Mouse (Mus musculus) cerebellum, adult 2 months (tissue): ENCODE measurements around the gene Txndc11. TPM values are rescaled to one million over a fixed set of nuclear protein-coding genes. Genes with fewer than 3 reads are reported as not detected.

Experiments used
- DNase-seq, 2 experiments: peaks; one replicate each; pipeline ENCODE4 v3.0.0; 2021
- H3K27ac ChIP-seq: fragments of 200-500 bp; 2 replicates; pipeline ENCODE4 v1.5.1; 2012; ENCODE audit warnings: low read length, control low read depth, inconsistent platforms; ENCODE audit not compliant: insufficient read depth
- H3K27me3 ChIP-seq: fragments of 200-500 bp; 2 replicates; pipeline ENCODE4 v1.6.1; 2012; ENCODE audit warnings: inconsistent platforms, mild to moderate bottlenecking, low read length, moderate library complexity; ENCODE audit not compliant: control insufficient read depth, insufficient read depth
- H3K4me1 ChIP-seq: fragments of 200-500 bp; 2 replicates; pipeline ENCODE4 v1.6.1; 2011; ENCODE audit warnings: low read length; ENCODE audit not compliant: control insufficient read depth, insufficient read depth
- H3K4me3 ChIP-seq: fragments of 200-500 bp; replicated peaks from 2 replicates; pipeline ENCODE3; 2011; ENCODE audit warnings: mild to moderate bottlenecking, low read depth, low read length, control low read depth; ENCODE audit not compliant: insufficient read depth
- CTCF ChIP-seq: fragments of 200-500 bp; IDR thresholded peaks from 2 replicates; pipeline ENCODE4 v1.5.1; 2011; ENCODE audit warnings: low read depth, mild to moderate bottlenecking, control low read depth, low read length, moderate library complexity, borderline replicate concordance; ENCODE audit not compliant: insufficient read depth
- POLR2A ChIP-seq: fragments of 200-500 bp; IDR thresholded peaks from 2 replicates; pipeline ENCODE4 v1.6.1; 2011; ENCODE audit warnings: low read length, control low read depth, borderline replicate concordance; ENCODE audit not compliant: insufficient read depth
- WGBS: fragments of 180-500 bp; shearing (Covaris S2); methylation state at CpG from one replicate; pipeline ENCODE4 v1.1.7; 2018; 5-methylcytosine and 5-hydroxymethylcytosine counted together
- polyA plus RNA-seq: library from polyadenylated mRNA; depleted of rRNA; stranded (reverse); fragments of >200 nt; gene quantifications from 2 replicates; pipeline ENCODE4 v1.2.3, GENCODE M21; 2012

The Txndc11 gene
- polyA plus RNA-seq, 1 experiment, result 34.5 TPM

DNA sequence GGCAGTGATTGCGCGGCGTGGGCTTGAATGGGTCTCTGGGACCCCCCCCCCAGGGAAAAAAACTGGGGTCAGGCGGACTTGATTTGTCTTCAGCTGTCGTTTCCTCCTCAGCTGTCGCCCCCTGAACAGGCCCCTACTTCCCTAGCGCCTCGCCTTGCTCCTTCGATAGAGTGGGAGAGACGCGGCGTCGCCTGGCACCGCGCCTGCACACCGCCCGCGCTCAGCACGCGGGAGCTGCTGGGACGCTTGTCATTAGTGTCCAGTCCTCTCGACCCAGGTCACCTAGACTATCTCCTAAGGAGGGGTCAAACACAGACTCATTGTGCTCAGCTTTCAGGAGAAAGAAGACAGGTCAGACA, 67.6 kb downstream of the Txndc11 start:
- DNase-seq, result peak; percentile 71 to 74
- H3K4me3 ChIP-seq, result peak overlapping the region; percentile 75
- TF ChIP-seq POLR2A (no peak), CTCF (no peak)
- H3K27ac ChIP-seq, result peak overlapping the region; percentile 84
- H3K27me3 ChIP-seq, result no peaks in the 10 kb centered on the region
- WGBS, result 2% methylated on average over 22 of the region's 22 CpGs
- H3K4me1 ChIP-seq, result peaks cover 33% of the 10 kb centered on the region

DNA sequence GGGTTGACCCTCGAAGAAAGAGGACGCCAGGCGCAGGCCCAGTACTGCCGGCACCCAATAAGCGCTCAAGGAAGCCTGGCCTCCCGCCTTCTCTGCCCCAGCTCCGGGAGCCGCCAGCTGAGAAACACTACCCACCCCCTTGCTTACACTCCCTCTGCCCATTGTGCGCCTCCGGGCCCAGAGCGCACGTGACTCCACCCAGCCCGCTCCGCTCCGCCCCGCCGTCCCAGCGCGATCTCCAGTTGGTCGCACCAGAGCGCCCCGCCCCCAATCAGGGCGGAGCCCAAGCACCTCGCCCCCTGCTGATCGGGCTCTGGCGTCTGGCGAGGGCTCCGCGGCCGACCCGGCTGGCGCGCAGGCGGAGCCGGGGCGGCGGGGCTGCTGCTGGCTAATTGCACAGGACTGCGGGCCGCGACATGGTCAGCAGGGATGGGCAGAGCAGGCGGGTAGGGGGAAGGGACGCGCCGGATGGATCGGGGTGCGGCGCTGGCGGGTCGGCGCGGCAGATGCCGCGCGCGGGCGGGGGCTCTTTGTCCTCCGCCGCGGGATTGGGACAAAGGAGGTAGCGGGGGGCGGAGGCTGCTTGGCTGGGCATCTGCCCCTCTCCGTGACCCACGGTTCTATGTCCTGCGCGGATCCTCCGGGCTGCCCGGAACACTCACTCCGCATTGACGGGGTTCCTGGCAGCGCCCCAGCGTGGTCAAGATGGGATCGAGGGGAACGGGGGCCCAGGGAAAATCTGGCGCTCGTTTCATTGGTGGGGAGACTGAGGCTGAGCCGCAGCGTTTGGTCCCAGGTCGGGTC, 68.2 kb downstream of the Txndc11 start, which contains the start of gene Litaf:
Gene Litaf (minus strand): TSS at position 129 of the 804 bp plus-strand sequence.
- H3K4me1 ChIP-seq, result peaks cover 27% of the 10 kb centered on the region
- no peaks in the 10 kb centered on the region for H3K27me3 ChIP-seq
- TF ChIP-seq CTCF (no peak), POLR2A (peak; percentile 91)
- peak within 1 kb of the TSS; percentile 84 for H3K27ac ChIP-seq
- under 1% methylated on average over 78 of the region's 78 CpGs for WGBS
- peak; percentile 98 for DNase-seq
- H3K4me3 ChIP-seq, result peak within 1 kb of the TSS; percentile 75

DNA sequence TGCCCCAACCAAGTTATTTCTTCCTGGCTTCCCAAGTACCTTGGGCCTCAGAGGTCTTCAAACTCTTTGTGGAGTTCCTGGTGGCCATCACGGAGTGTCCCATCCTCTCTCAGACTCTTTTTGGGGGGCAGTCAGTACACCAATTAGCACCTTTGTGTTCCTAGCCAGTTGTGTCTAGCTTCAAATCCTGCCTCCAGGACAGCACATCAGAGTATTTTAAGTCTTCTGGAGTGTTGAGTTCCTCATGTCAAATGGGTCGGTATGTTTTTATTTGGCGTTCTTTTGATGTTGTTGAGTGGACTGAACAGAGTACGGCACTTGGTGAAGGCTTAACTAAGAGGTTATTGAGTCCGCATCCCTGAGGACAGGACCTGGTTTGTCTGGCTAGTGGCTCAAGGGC, 69.0 kb downstream of the Txndc11 start:
- 57% methylated on average over 5 of the region's 5 CpGs for WGBS
- Histone ChIP-seq H3K27me3 (no peaks in the 10 kb centered on the region), H3K27ac (no peak overlapping the region), H3K4me3 (peak overlapping the region; percentile 75), H3K4me1 (peaks cover 21% of the 10 kb centered on the region)
- no peak for DNase-seq
- TF ChIP-seq CTCF, result no peak
- TF ChIP-seq POLR2A, result no peak

DNA sequence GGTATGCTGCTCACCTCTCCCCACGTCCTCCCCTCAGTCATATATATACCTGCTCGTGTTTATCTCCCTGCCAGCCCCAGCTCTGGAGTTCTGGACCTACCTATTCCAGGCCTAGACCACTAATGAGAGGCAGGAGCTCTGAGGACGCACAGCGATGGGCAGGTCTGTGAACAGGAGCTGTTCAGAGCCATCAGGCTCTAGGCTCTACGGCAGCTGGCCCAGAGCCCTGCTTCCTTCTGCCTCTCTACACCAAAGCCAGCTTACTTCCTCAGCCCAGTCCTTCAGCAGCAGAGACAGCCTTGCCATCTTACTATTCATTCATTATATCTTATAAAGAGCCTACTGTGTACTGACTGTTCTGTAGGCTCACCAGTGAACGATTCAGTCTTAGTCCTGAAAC, 69.7 kb downstream of the Txndc11 start:
- no peak for TF ChIP-seq CTCF
- TF ChIP-seq POLR2A, result no peak
- H3K4me1 ChIP-seq, result peaks cover 14% of the 10 kb centered on the region
- no peak for DNase-seq
- WGBS, result 60% methylated on average over 6 of the region's 6 CpGs
- no peak overlapping the region for H3K27ac ChIP-seq
- H3K27me3 ChIP-seq, result no peaks in the 10 kb centered on the region
- H3K4me3 ChIP-seq, result no peak overlapping the region

DNA sequence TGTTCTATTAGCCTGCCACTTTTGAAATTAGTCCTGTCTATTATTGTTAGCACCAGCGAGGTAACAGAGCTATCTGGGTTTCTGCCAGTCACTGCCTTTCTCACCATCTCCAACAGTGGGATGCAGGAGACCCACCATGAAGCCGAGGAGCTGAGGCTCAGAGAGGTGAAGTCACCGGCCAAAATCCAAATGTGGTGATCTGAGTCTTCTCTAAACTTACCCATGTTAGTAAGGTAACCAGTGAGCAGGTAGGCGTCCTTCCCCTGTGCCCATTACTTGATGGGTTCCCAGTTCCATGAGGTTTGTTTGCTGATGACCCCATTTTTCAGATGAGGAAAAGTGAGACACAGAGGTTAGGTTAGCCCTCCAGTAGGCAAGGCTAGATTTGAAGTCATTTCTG, 70.1 kb downstream of the Txndc11 start:
- DNase-seq, result no peak
- Histone ChIP-seq H3K27ac (no peak overlapping the region), H3K4me3 (no peak overlapping the region), H3K4me1 (peaks cover 10% of the 10 kb centered on the region), H3K27me3 (no peaks in the 10 kb centered on the region)
- TF ChIP-seq POLR2A (no peak), CTCF (no peak)
- WGBS, result 80% methylated on average over 4 of the region's 4 CpGs

DNA sequence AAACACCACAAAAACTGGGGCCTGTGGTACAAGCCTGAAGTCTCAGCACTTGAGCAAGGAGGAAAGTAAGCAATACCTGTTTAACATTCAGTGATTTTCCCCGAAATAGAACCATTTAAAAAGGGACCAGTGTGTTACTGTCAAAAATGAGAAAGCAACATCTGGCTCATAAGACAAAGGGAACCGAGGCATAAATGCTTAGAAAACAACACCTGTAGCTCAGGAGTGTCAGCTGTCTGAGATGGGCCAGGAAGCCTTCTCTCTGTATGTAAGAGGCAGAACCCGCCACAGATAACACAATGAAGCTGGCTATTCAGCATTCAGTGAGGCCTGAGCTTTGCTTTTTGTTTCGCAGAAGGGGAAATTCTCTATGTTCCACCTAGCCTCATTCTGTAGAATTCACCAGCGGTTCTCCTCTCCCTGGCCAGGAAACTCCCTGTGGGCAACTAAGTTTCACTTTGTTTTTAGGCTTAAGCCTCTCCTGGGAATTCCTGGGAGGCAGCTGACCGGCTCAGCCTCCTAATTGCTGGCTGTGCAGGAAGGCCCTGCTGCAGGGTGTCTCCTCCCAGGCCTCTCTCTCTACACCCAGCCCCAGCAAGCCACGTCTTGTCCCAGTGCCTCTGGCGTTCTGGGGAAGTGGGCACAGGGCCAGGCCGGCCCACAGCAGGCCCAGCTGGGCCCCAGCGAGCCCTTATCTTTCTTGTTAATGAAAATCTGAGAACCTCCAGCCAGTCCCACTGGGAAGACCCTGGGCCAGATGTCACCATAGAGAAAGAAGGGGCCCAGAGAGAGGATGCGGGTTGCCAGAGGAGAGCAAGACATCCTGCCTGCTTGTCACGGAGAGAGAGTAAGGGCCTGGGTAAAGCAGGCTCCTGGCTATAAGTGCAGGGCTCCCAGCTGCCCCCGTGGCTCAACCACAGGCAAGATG, 71.4 kb downstream of the Txndc11 start:
- TF ChIP-seq POLR2A, result no peak
- TF ChIP-seq CTCF, result no peak
- Histone ChIP-seq H3K4me1 (no peaks in the 10 kb centered on the region; the same call in none of the 2 replicates), H3K4me3 (no peak overlapping the region), H3K27ac (peak overlapping the region; percentile 11; the same call in 1 of the 2 replicates), H3K27me3 (no peaks in the 10 kb centered on the region)
- peak in 1 of 2 experiments; percentile 41 for DNase-seq
- 42% methylated on average over 13 of the region's 13 CpGs for WGBS

DNA sequence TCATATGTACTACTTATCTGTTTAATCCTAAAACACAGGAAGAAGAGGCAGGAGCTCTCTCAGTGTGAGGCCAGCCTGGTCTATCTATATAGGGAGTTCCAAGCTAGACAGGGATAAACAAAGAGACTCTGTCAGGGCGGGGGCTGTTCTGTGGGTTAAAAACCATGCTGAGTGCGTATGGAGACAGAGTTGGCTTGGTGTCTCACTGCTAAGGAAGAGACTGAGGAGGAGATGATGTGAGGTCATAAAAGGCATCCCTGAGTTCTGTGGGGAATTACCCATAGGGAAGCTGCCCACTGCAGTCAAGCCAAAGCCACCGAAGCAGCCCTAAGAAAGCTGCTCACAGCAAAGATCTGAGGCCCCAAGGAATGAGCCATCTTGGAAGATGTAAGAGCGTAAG, 73.8 kb downstream of the Txndc11 start, which contains the start of gene Snn:
Gene Snn (plus strand): TSS at position 301 of the 400 bp plus-strand sequence.
- no peak within 1 kb of the TSS for H3K4me3 ChIP-seq
- H3K4me1 ChIP-seq, result no peaks in the 10 kb centered on the region
- H3K27me3 ChIP-seq, result no peaks in the 10 kb centered on the region
- H3K27ac ChIP-seq, result no peak within 1 kb of the TSS
- 92% methylated on average over 4 of the region's 4 CpGs for WGBS
- DNase-seq, result no peak
- no peak for TF ChIP-seq CTCF
- TF ChIP-seq POLR2A, result no peak
